Mouse (Mus musculus): ENCODE data around the gene Crygd.

The Crygd gene

DNA sequence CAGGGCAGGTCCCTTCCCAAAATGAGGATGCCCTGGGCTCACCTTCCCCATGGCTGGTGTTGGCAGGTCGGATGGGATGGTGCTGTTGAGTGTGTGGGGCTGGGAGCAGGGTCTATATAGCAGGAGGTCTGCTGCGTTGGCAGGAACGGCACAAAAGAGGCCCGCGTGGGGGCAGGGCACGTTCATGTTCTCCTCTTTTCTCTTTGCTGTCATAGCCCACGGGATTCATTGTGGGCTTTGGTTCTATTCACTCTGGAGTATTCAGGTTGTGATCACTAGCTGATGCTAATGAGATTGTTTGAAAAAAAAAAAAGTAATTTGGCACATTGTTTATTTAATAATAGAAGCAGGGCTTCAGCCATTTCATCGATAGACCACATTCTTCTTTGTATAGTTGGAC lies at the start of gene Crygd:
Crygd (minus strand) TSS at position 101 of the 400 bp plus-strand sequence.
- TF ChIP-seq POU5F1 (IDR thresholded peaks at IDR 0.05; ENCODE audit: borderline replicate concordance, low read length) (no peak), CTCF (conservative IDR thresholded peaks at IDR 0.05; ENCODE audit: low read length) (no peak), NANOG (IDR thresholded peaks at IDR 0.05; ENCODE audit: borderline replicate concordance, low read length) (no peak)
- H3K36me3 ChIP-seq (ENCODE audit: insufficient read depth, low read length): no peaks in the 10 kb centered on the region
- H3K27me3 ChIP-seq (ENCODE audit: insufficient read depth, low read length): peaks cover 4% of the 10 kb centered on the region; the same call in 1 of the 2 replicates
- H3K9me3 ChIP-seq (ENCODE audit: low read length): peaks cover 27% of the 10 kb centered on the region
- H3K4me3 ChIP-seq (replicated peaks; ENCODE audit: low read length): peak within 1 kb of the TSS; percentile 59
- H3K4me1 ChIP-seq (replicated peaks; ENCODE audit: low read depth, low read length): peaks cover 7% of the 10 kb centered on the region

DNA sequence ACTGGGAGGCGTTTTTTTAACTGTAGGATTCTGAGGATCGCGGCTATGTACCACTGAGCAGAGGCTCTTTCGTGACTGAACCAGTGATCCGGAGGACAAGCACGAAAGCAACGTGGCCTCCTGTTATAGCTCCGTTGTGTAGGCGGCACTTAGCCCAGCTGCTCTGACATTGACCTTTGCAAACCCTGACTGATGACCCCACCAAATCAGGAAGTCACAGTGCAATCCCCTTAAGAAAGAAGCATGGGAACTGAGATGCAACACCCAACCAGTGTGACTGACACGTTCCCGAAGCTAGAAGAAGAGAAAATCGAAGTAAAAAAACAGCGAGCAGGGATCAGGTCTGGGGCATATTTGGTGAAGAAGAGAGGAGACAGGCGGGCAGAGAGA lies 49.5 kb upstream of the Crygd start:
- Histone ChIP-seq H3K4me1 (replicated peaks; ENCODE audit: low read depth, low read length) (peaks cover 33% of the 10 kb centered on the region), H3K27me3 (ENCODE audit: insufficient read depth, low read length) (no peaks in the 10 kb centered on the region), H3K4me3 (replicated peaks; ENCODE audit: low read length) (peak overlapping the region; percentile 41), H3K9me3 (ENCODE audit: low read length) (no peaks in the 10 kb centered on the region), H3K36me3 (ENCODE audit: insufficient read depth, low read length) (no peaks in the 10 kb centered on the region)
- TF ChIP-seq NANOG (IDR thresholded peaks at IDR 0.05; ENCODE audit: borderline replicate concordance, low read length) (no peak), CTCF (conservative IDR thresholded peaks at IDR 0.05; ENCODE audit: low read length) (no peak), POU5F1 (IDR thresholded peaks at IDR 0.05; ENCODE audit: borderline replicate concordance, low read length) (no peak)

DNA sequence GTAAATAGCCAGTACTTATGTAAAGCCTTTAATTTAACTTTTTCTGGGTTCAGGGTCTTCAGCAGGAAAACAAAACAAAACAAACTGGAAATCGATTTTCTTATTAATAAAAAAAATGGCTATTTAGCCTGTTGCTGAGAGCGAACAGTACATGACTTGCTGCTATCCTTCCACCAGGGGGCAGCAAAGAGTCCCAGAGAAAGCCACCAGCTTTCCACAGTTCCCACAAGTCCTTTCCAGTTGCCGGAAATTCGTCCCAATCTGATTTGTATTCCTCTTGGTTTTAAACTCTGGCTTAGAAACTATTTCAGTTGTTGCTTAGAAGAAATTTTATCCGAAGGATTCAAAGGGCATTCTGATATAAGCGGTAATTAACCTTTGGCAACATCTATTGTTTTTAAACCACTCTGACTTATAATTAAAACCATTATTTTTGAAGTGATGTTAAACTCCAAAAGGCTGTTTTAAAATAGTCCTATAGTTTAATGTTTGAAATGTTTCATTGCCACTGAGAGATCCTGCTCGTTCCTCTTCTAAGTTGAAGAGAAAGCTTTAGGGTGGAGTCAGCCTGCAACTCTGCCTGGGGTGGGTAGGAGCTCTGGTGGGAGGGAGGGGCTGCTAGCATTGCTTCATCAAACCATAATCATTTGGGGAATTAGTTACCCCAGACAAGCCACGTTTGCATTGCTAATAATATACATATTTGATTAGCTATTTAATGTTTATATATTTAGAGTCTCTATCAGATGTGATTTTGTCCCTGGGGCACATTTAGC lies 49.0 kb upstream of the Crygd start:
- peak overlapping the region; percentile 41 for H3K4me3 ChIP-seq (replicated peaks; ENCODE audit: low read length)
- TF ChIP-seq NANOG (IDR thresholded peaks at IDR 0.05; ENCODE audit: borderline replicate concordance, low read length) (no peak), CTCF (conservative IDR thresholded peaks at IDR 0.05; ENCODE audit: low read length) (peak; percentile 83)
- no peaks in the 10 kb centered on the region for H3K36me3 ChIP-seq (ENCODE audit: insufficient read depth, low read length)
- peaks cover 33% of the 10 kb centered on the region for H3K4me1 ChIP-seq (replicated peaks; ENCODE audit: low read depth, low read length)
- H3K27me3 ChIP-seq (ENCODE audit: insufficient read depth, low read length): no peaks in the 10 kb centered on the region
- no peaks in the 10 kb centered on the region for H3K9me3 ChIP-seq (ENCODE audit: low read length)

DNA sequence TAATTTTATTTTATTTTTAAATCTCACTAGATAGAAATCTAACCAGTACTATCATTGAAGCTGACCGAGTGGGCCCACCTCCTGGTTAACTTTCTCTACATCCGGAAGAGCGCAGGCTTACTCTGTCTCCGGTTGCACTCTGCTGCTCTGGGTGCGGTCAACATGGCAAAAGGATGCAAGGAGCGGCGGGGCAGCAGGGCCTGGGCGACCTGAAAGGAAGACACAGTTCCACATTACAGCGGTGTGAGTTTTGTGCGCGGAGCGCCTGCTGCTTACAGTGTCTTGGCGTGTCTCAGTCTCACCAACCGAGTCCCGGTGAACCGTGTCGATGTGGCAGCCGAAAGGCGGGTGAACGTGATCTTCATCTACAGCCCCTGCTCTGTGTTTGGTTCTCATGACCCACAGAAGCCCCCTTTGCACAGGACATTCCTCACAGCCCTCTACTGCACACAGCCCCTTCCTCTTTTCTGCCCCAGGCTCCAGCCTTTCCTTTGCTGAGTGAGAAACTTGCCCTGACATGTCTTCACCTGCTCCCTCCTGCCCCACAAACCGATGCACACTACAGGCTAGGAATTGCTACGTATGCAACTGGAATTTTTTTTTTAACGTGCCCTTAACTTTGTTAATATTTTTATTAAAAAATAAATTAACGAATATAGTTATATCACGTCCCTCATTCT lies 46.6 kb upstream of the Crygd start:
- peak overlapping the region; percentile 73 for H3K4me3 ChIP-seq (replicated peaks; ENCODE audit: low read length)
- H3K36me3 ChIP-seq (ENCODE audit: insufficient read depth, low read length): no peaks in the 10 kb centered on the region
- no peaks in the 10 kb centered on the region for H3K9me3 ChIP-seq (ENCODE audit: low read length)
- TF ChIP-seq NANOG (IDR thresholded peaks at IDR 0.05; ENCODE audit: borderline replicate concordance, low read length): no peak
- no peak for TF ChIP-seq POU5F1 (IDR thresholded peaks at IDR 0.05; ENCODE audit: borderline replicate concordance, low read length)
- TF ChIP-seq CTCF (conservative IDR thresholded peaks at IDR 0.05; ENCODE audit: low read length): no peak
- H3K4me1 ChIP-seq (replicated peaks; ENCODE audit: low read depth, low read length): peaks cover 33% of the 10 kb centered on the region
- H3K27me3 ChIP-seq (ENCODE audit: insufficient read depth, low read length): no peaks in the 10 kb centered on the region

GRCm38 (mm10) chr1:65109196-65109595 lies 45.9 kb upstream of the Crygd start:
- Histone ChIP-seq H3K4me1 (replicated peaks; ENCODE audit: low read depth, low read length) (peaks cover 33% of the 10 kb centered on the region), H3K27me3 (ENCODE audit: insufficient read depth, low read length) (no peaks in the 10 kb centered on the region), H3K9me3 (ENCODE audit: low read length) (no peaks in the 10 kb centered on the region), H3K36me3 (ENCODE audit: insufficient read depth, low read length) (no peaks in the 10 kb centered on the region), H3K4me3 (replicated peaks; ENCODE audit: low read length) (peak overlapping the region; percentile 73)
- TF ChIP-seq CTCF (conservative IDR thresholded peaks at IDR 0.05; ENCODE audit: low read length) (no peak), POU5F1 (IDR thresholded peaks at IDR 0.05; ENCODE audit: borderline replicate concordance, low read length) (no peak), NANOG (IDR thresholded peaks at IDR 0.05; ENCODE audit: borderline replicate concordance, low read length) (no peak)

GRCm38 (mm10) chr1:65107654-65108279 lies 44.5 kb upstream of the Crygd start:
- peaks cover 4% of the 10 kb centered on the region; the same call in 1 of the 2 replicates for H3K27me3 ChIP-seq (ENCODE audit: insufficient read depth, low read length)
- H3K36me3 ChIP-seq (ENCODE audit: insufficient read depth, low read length): no peaks in the 10 kb centered on the region
- peaks cover 30% of the 10 kb centered on the region for H3K4me1 ChIP-seq (replicated peaks; ENCODE audit: low read depth, low read length)
- H3K4me3 ChIP-seq (replicated peaks; ENCODE audit: low read length): no peak overlapping the region
- no peaks in the 10 kb centered on the region for H3K9me3 ChIP-seq (ENCODE audit: low read length)
- TF ChIP-seq NANOG (IDR thresholded peaks at IDR 0.05; ENCODE audit: borderline replicate concordance, low read length) (no peak), POU5F1 (IDR thresholded peaks at IDR 0.05; ENCODE audit: borderline replicate concordance, low read length) (no peak), CTCF (conservative IDR thresholded peaks at IDR 0.05; ENCODE audit: low read length) (no peak)

GRCm38 (mm10) chr1:65103273-65103672 lies 40.0 kb upstream of the Crygd start, which contains the start of gene Cryga:
Cryga (minus strand) TSS chr1:65103373.
- Histone ChIP-seq H3K27me3 (ENCODE audit: insufficient read depth, low read length) (peaks cover 10% of the 10 kb centered on the region), H3K36me3 (ENCODE audit: insufficient read depth, low read length) (no peaks in the 10 kb centered on the region), H3K4me3 (replicated peaks; ENCODE audit: low read length) (peak within 1 kb of the TSS; percentile 51), H3K9me3 (ENCODE audit: low read length) (no peaks in the 10 kb centered on the region), H3K4me1 (replicated peaks; ENCODE audit: low read depth, low read length) (peaks cover 6% of the 10 kb centered on the region)
- TF ChIP-seq NANOG (IDR thresholded peaks at IDR 0.05; ENCODE audit: borderline replicate concordance, low read length) (no peak), POU5F1 (IDR thresholded peaks at IDR 0.05; ENCODE audit: borderline replicate concordance, low read length) (no peak), CTCF (conservative IDR thresholded peaks at IDR 0.05; ENCODE audit: low read length) (no peak)

GRCm38 (mm10) chr1:65096953-65097352 lies 33.7 kb upstream of the Crygd start:
- no peaks in the 10 kb centered on the region for H3K9me3 ChIP-seq (ENCODE audit: low read length)
- H3K4me3 ChIP-seq (replicated peaks; ENCODE audit: low read length): no peak overlapping the region
- no peak for TF ChIP-seq CTCF (conservative IDR thresholded peaks at IDR 0.05; ENCODE audit: low read length)
- no peak for TF ChIP-seq POU5F1 (IDR thresholded peaks at IDR 0.05; ENCODE audit: borderline replicate concordance, low read length)
- no peak for TF ChIP-seq NANOG (IDR thresholded peaks at IDR 0.05; ENCODE audit: borderline replicate concordance, low read length)
- H3K36me3 ChIP-seq (ENCODE audit: insufficient read depth, low read length): no peaks in the 10 kb centered on the region
- H3K4me1 ChIP-seq (replicated peaks; ENCODE audit: low read depth, low read length): no peaks in the 10 kb centered on the region
- peaks cover under 1% of the 10 kb centered on the region; the same call in 1 of the 2 replicates for H3K27me3 ChIP-seq (ENCODE audit: insufficient read depth, low read length)
